Mouse (Mus musculus) erythroblast, embryonic 14.5 days (primary cell): ENCODE results near the gene Smad1. TPM values are rescaled to one million over a fixed set of nuclear protein-coding genes. Genes with fewer than 3 reads are reported as not detected.

Experiments
- H3K27me3 ChIP-seq: 2 replicates; pipeline ENCODE4 v1.6.1; 2012; ENCODE audit warnings: inconsistent platforms; ENCODE audit not compliant: control insufficient read depth
- H3K36me3 ChIP-seq: 2 replicates; pipeline ENCODE4 v1.6.1; 2012; ENCODE audit warnings: mild to moderate bottlenecking, inconsistent platforms; ENCODE audit not compliant: control insufficient read depth
- H3K4me1 ChIP-seq: 2 replicates; pipeline ENCODE4 v1.6.1; 2012; ENCODE audit warnings: inconsistent platforms; ENCODE audit not compliant: control insufficient read depth
- H3K4me3 ChIP-seq: replicated peaks from 2 replicates; pipeline ENCODE3; 2012; ENCODE audit warnings: moderate library complexity, mild to moderate bottlenecking, inconsistent platforms
- H3K9me3 ChIP-seq: 2 replicates; pipeline ENCODE4 v1.6.1; 2012; ENCODE audit warnings: low read length, inconsistent platforms, mixed read lengths; ENCODE audit not compliant: control insufficient read depth
- GATA1 ChIP-seq: IDR thresholded peaks from 2 replicates; pipeline ENCODE4 v1.6.1; 2012; ENCODE audit warnings: low read length, inconsistent platforms, mixed read lengths
- TAL1 ChIP-seq: IDR thresholded peaks from 3 replicates; pipeline ENCODE4 v1.6.1; 2012; ENCODE audit warnings: low read length, inconsistent platforms, mixed read lengths
- polyA plus RNA-seq: library from polyadenylated mRNA; stranded (reverse); fragments of >175 nt; gene quantifications from 2 replicates; pipeline ENCODE4 v1.2.3, GENCODE M21; 2012

The Smad1 gene
- polyA plus RNA-seq, 1 experiment = 0.06 TPM

- Histone ChIP-seq H3K9me3 (peaks cover 5% of the 10 kb centered on the region), H3K4me3 (no peak overlapping the region), H3K36me3 (no peaks in the 10 kb centered on the region), H3K27me3 (no peaks in the 10 kb centered on the region), H3K4me1 (no peaks in the 10 kb centered on the region)
- TF ChIP-seq TAL1 (no peak), GATA1 (no peak)
These were observed 70.1 kb downstream of the Smad1 start for GRCm38 (mm10) chr8:79329182-79329581.

- no peaks in the 10 kb centered on the region for H3K4me1 ChIP-seq
- no peak for TF ChIP-seq TAL1
- TF ChIP-seq GATA1 = no peak
- no peak overlapping the region for H3K4me3 ChIP-seq
- H3K36me3 ChIP-seq = no peaks in the 10 kb centered on the region
- no peaks in the 10 kb centered on the region for H3K9me3 ChIP-seq
- H3K27me3 ChIP-seq = no peaks in the 10 kb centered on the region
These were observed 73.8 kb downstream of the Smad1 start for GRCm38 (mm10) chr8:79325510-79325909.

DNA sequence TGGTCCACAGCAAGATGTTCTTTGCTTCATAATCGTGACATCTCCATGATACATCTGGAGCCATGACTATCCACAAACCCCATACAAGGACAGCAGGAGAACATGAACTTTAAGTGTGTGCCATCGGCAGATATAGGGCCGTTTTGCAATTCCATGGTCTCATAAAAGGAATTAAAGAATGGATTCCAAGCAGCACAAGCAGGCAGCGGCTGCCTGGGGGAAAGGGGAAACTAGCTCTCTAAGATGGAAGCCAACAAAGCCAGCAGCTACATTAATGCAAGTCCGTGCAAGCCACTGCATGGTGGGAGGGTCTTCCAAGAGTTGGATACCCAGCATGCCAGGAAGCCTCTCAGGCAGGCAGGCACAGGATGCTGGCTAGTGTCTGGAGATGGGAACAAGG, 74.4 kb downstream of the Smad1 start:
- no peaks in the 10 kb centered on the region for H3K9me3 ChIP-seq
- H3K27me3 ChIP-seq = no peaks in the 10 kb centered on the region
- TF ChIP-seq TAL1 (no peak), GATA1 (no peak)
- no peaks in the 10 kb centered on the region for H3K4me1 ChIP-seq
- H3K36me3 ChIP-seq = no peaks in the 10 kb centered on the region
- H3K4me3 ChIP-seq = no peak overlapping the region

GRCm38 (mm10) chr8:79324036-79324435, 75.3 kb downstream of the Smad1 start:
- TF ChIP-seq GATA1 (no peak), TAL1 (no peak)
- H3K9me3 ChIP-seq = no peaks in the 10 kb centered on the region
- H3K4me1 ChIP-seq = no peaks in the 10 kb centered on the region
- no peaks in the 10 kb centered on the region for H3K27me3 ChIP-seq
- no peaks in the 10 kb centered on the region for H3K36me3 ChIP-seq
- no peak overlapping the region for H3K4me3 ChIP-seq

DNA sequence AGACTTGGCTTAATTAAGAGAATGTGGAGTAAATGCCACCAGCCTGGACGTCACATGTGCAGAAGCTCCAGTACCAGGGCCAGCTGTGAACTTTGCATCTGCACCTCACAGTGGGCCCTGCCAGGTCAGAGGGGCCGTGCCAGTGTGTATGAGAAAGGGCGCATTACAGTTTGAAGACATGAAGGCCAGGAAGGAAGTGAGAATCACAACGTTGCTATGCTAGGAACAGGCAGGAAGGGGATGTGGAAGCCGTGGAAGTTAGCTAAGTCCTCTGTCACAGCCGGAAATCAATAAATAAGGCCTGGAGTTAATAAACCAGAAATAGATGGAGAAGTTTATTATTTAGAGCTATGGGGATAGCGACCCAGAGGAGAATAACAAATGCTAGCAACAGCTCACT, 76.2 kb downstream of the Smad1 start:
- H3K4me1 ChIP-seq = no peaks in the 10 kb centered on the region
- no peak overlapping the region for H3K4me3 ChIP-seq
- H3K9me3 ChIP-seq = no peaks in the 10 kb centered on the region
- H3K27me3 ChIP-seq = no peaks in the 10 kb centered on the region
- no peaks in the 10 kb centered on the region for H3K36me3 ChIP-seq
- TF ChIP-seq TAL1 = no peak
- TF ChIP-seq GATA1 = no peak

DNA sequence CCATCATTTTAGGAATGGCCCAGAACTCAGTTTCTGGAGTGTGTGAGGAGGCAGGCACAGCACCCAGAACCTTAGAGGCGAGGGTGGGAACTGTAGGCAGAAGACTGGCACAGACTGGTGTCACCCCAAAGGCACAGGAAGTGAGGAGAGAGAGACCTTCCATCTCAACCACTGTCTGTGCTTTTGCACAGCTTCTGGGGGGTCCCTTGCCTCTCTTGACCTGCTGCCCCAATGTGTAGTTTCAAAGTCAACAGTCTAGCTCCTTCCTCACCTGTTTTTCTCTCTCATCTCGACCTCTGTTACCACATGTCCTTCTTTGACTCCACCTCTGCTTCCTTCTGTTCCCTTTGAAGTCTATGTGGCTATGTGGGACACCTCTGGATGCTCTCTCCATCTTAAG, 88.5 kb downstream of the Smad1 start:
- no peak for TF ChIP-seq GATA1
- no peak for TF ChIP-seq TAL1
- Histone ChIP-seq H3K27me3 (no peaks in the 10 kb centered on the region), H3K9me3 (no peaks in the 10 kb centered on the region), H3K36me3 (no peaks in the 10 kb centered on the region), H3K4me1 (no peaks in the 10 kb centered on the region), H3K4me3 (no peak overlapping the region)

GRCm38 (mm10) chr8:79305941-79306340, 93.4 kb downstream of the Smad1 start:
- H3K4me1 ChIP-seq = no peaks in the 10 kb centered on the region
- no peak overlapping the region for H3K4me3 ChIP-seq
- no peak for TF ChIP-seq TAL1
- TF ChIP-seq GATA1 = no peak
- H3K27me3 ChIP-seq = no peaks in the 10 kb centered on the region
- no peaks in the 10 kb centered on the region for H3K36me3 ChIP-seq
- H3K9me3 ChIP-seq = no peaks in the 10 kb centered on the region

DNA sequence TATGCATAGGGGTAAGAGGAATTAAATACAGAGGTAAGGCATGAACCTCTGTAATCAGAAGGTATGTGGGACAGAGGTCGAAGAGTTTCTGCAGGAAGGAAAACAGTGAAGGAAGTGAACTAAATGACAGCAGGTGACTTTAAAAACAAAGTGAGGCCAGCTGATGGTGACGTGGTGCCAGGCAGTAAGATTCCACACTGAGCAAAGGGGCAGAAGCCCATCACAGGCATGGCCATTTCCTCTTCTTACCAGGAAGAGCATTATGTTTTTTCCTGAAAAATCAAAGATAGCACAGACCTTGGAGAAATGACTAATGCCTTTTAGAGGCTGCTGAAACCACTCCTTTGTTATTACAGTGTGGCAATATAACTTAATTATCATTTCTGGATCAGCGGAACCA, 97.8 kb downstream of the Smad1 start:
- Histone ChIP-seq H3K4me1 (no peaks in the 10 kb centered on the region), H3K27me3 (no peaks in the 10 kb centered on the region)
- TF ChIP-seq GATA1 (no peak), TAL1 (no peak)

DNA sequence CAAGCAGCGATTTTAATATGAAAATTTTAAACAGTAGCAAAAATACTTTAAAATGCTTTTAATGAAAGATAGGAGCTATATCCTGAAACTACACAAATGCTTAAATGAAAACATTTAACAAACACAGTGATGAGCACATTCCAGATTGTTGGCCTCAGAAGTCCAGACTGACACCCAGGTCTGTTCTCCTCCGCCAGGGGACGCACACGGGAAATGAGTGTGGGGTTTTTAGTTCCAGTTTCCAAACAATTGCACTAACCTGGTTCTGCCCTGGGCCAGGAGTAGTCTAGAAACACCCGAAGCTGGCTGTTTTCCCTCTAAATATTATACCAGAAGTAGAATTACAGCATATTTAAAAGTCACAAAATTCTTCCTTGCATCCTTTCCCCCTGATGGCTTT, 99.6 kb downstream of the Smad1 start:
- Histone ChIP-seq H3K4me3 (no peak overlapping the region), H3K4me1 (peaks cover 9% of the 10 kb centered on the region), H3K9me3 (no peaks in the 10 kb centered on the region), H3K36me3 (no peaks in the 10 kb centered on the region), H3K27me3 (no peaks in the 10 kb centered on the region)
- TF ChIP-seq TAL1 (no peak), GATA1 (no peak)

More for the DNA sequence above, 97.8 kb downstream of the Smad1 start:
- H3K4me3 ChIP-seq = no peak overlapping the region
- no peaks in the 10 kb centered on the region for H3K9me3 ChIP-seq
- H3K36me3 ChIP-seq = no peaks in the 10 kb centered on the region

- peaks cover 24% of the 10 kb centered on the region for H3K4me1 ChIP-seq
- no peak overlapping the region for H3K4me3 ChIP-seq
- H3K36me3 ChIP-seq = no peaks in the 10 kb centered on the region
- no peak for TF ChIP-seq TAL1
- no peak for TF ChIP-seq GATA1
- no peaks in the 10 kb centered on the region for H3K27me3 ChIP-seq
- no peaks in the 10 kb centered on the region for H3K9me3 ChIP-seq
These were observed 101.6 kb downstream of the Smad1 start for GRCm38 (mm10) chr8:79297763-79298162.
